Mouse (Mus musculus): ENCODE measurements around the gene Trir. TPM values are rescaled to one million over a fixed set of nuclear protein-coding genes. Genes with fewer than 3 reads are reported as not detected.

Gene Trir
- total RNA-seq (2021), result 10 to 100 TPM; 94.0 to 98.0 TPM
- long read RNA-seq, experiment 1, transcript Trir-201 (3 exons, 902 nt), result major isoform, 46 of 60 reads
- long read RNA-seq, experiment 1, partial matches to known transcripts, result 4 of 60 reads
- long read RNA-seq, experiment 1, other reads (novel, unspliced or antisense), result 10 of 60 reads
- long read RNA-seq, experiment 2, transcript Trir-201 (3 exons, 902 nt), result major isoform, 37 of 45 reads
- long read RNA-seq, experiment 2, partial matches to known transcripts, result 2 of 45 reads
- long read RNA-seq, experiment 2, other reads (novel, unspliced or antisense), result 6 of 45 reads

DNA sequence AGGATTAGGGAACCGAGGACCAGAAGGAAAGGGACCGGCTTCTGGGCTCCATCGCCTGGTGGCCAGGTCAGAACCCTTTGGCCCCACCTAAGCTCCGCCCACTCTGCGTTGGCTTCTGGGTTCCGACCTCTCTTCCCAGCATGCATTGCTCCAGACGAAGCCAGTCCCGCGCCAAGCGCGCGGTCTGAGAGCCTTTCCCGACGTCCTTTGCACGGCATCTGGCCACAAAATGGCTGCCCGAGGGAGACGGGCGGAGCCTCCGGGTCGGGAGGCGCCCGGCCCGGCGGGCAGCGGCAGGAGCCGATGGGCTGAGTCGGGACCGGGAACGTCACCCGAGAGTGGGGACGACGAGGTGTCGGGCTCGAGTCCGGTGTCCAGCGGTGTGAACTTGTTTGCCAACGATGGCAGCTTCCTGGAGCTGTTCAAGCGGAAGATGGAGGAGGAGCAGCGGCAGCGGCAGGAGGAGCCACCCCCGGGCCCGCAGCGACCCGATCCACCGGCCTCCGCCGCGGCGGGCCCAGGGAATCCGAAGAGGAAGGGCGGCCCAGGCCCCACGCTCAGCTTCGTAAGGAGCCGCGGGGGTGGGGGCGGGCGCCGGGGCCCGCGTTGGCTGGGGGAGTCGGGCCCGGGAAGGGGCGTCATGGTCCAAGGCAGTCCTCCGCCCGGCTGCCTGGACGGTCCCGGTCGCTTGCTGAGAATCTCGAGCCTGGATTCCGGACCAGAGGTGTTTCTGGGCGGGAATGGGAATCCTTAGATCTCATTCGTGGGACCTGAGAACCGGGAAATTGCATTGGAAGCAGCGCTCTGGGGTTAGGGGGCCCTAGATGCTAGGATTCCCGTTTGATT is at the start of gene Trir:
TSS of gene Trir (plus strand) at position 154 of the 846 bp plus-strand sequence.
- peak; percentile 96 for DNase-seq

DNA sequence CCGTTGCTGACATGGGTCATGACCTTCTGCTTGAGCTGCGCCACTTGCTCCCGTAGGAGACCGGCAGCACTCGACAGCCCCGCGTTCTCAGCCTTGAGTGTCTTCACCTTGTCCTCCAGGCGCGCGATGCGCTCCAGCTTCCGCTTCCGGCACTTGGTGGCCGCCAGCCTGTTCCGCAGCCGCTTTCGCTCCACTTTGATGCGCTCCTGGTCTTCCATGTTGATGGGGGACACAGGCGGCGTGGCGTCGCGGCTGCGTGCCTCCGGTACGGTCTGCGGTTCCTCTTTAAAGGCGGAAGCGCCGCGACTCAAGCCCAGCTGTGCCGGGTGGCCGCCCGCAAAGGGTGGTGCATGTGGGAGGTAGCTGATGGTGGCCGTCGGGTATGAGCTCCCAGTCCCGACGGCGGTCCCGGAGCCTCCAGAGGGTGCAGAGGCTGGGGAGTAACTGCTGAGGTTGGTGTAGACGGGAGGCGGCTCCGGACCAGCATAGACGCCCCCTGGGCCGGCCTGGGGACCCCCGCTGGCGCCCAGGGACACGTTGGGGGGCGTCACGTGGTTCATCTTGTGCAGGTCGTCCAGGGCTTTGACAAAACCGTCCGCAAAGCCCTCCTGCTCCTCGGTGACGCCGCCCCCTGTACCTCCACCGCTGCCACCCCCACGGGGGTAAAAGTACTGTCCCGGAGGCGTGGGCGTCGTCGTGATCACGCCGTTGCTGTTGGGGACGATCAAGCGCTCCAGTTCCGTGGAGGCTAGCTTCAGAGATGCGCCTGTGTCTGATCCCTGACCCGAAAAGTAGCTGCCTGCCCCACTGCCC is 49.0 kb upstream of the Trir start:
- DNase-seq, result peak; percentile 69

DNA sequence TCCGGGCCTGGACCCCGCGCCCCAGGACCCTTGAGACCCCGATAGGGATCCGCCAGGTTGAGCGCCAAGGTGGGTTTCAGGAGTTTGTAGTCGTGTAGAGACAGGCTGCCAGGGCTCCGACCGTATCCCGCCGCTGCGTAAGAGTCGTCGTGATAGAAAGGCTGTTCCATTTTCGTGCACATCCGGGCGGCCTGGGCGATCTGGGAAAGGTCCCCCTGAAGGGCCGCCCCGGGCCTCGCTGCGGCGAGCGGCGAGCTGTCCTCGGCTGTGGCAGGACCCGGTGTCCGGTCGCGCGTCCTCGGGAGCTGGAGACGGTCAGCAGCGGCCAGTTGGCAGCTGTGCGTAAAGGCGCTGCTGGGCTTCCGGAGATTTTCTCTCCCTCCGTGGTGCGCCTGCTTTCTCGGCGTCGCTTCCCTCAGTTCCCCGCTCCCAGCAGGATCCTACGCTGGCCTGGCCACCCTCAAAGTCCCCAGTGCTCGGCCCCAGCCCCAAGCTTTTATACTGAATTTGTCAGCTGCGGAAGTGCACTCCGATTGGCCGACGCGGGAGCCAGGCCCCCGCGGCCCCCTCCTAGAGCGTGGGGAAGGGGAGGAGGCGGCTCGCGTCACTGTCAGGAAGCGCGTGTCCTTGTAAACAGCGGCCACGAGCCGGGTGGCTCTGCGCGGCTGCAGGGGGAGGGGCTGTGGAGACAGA is 48.2 kb upstream of the Trir start, which contains the start of gene Junb:
TSS of gene Junb (minus strand) at position 471 of the 693 bp plus-strand sequence.
- peak; percentile 90 for DNase-seq

DNA sequence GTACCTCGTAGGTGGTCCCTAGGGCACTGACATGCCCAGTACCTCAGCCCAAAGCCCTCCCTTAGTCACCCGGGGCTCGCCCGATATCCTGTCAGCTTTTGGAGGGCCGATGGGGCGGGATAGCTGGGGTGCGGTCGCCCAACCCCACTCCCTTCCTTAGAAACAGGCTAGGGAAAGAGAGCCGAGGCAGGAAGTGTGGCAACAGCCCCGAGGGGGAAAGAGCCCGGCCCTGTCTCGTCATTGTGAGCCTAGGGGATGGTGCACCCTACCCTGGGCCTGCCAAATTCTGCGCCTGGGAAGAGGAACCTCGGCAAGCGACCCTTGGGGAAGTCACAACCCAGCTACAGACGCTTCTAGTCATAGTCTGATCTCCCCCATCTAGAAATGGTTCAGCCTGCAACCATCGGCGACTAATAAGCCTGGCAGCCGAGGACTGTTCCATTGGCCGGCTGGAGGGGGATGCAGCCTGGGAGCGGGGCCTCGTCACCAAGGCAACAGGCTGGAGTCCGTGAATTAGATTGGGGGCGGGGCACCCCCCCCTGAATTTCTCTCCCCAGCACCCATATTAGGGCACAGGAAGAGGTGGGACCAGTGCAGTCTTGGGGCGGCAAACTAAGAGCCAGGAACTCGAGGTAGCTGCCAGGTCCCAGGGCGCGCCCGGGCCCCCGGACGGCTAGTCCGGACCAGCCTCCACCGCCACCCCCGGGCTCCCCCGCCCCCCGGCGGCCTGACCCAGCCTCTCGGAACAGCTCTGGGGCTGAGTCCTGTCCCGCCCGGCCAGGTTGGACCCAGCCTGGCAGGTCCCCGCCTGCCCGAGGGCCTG is 46.8 kb upstream of the Trir start:
- peak; percentile 80 for DNase-seq

DNA sequence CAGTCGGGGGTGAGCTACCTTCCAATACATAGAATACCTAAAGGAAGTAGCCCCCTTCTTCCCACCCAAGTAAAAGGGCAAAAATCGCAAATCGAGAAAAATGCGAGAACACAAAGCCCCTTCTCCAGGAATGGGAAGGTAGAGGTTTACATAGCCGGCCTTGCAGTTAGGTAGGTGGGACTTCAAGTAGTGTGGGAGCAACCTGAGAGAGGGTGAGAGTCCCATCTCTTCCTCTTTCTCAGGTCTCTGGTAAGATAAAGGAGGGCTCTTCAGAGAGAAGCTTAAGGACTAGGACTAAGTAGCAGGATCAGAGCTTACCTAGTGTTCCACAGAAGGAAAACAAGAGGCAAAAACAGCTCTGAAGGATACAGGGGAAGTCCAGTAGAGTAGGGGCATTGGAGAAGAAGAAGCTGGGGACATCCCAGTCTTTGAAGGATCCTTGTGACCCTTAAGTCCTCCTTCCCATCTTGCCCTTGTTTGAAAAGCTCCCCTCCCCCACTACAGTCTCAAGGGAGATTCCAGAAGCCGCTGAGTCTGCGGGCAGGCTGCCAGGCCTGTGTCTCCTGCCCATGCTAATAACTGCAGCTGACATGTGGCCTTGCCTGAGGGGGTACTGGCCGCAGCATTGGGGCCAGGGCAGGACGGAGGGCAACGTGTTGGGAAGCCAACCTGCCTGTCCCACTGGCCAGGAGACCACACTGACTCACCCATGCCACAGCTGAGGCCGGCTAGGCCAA is 45.8 kb upstream of the Trir start:
- DNase-seq, result peak; percentile 69

DNA sequence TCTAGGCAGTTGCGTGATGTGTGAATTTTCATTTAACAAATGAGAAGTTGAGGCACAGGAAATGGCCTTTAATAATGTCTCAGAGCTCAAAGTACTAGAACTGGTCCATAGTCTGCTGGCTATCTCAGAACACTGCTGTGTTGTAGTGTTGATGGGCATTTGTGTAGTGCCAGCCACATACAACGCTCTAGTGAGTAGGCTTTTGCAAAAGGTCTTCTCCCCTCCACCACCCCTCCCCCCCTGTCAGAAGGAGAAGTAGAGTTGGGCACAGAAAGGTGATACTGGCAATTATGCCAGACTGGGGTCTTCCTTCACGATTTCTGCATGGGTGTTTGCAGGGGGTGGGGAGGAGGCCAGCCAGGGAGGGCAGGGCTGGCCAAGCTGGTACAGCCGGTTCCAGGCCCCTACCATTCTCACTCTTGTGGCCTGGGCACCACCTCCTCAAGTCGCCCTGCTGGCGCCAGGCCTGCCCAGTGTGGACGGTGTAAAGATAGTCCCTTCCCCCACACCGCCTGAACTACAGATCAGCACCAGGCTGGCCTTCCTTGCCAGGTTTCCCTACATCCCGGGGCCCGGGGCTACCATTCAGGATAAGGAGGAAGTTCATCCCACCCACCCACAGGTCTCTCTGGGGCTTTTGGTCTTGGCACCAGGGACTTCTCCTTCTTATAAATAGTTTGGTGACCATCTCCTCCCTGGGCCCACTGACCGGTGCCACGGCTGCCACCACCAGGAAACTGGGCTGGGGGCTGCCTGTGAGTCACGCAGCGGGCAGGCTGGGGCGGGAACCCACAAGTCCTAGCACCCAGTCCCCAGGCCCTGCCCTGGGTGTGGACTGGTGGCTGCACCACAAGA is 44.8 kb upstream of the Trir start:
- DNase-seq, result no peak

DNA sequence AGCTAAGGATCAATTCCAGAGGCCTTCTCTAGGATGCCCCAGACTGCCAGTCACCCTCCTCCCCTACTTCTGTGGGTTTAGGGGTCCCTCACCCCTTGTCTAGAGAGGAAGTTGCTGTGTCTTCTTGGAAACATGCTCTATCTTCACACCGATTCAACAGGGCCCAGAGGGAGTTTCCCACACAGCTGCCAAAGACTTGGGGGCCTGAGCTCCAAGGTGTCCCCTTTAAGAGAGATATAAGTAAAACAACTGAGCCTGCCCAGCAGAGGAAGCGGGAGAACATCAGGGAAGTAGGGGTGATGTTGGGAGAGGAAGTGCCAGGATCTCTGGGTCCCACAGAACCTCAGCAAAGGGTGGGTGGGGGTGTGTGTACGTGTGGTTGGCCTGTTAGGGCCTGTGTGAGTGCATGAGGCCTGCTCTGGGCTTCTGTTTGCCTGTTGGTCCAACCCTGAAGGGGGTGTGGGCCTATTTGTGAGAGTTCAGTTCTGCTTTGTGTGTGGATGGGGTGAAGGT is 44.1 kb upstream of the Trir start:
- no peak for DNase-seq

DNA sequence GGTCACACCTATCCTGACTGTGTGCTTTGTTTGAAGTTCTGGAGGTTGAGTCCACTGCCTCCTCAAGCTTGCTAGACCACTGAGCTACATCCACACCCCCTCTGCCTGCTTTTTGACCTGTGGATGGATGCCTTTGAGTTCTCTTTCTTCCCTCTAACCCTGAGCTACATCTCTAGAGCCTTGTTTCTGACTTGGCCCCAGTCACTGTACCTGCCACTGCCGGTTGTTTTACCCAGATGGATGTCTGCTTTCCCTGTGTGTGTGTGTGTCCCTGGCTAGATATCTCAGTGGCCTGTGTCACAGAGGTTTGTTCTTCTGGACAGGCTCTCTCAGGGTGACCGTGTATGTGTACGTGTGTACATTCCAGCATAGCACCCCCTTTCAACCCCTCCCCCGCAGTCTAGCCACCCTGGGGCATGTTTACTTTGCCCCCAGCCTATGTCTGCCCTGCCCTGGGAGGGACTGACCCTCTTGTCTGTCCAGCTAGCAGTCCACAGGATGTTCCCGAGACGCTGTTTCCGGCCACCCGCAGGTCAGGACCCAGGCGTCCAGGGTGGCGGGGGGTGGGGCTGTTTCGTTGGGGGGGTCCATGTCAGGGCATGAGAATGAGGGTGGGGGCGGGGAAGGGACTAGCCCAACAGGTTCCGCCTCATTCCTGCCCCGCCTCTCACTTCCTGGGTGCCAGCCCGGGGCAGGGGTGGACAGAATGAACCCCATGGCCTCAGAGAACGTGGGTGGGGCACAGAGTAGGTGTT is 42.2 kb upstream of the Trir start:
- DNase-seq, result no peak

DNA sequence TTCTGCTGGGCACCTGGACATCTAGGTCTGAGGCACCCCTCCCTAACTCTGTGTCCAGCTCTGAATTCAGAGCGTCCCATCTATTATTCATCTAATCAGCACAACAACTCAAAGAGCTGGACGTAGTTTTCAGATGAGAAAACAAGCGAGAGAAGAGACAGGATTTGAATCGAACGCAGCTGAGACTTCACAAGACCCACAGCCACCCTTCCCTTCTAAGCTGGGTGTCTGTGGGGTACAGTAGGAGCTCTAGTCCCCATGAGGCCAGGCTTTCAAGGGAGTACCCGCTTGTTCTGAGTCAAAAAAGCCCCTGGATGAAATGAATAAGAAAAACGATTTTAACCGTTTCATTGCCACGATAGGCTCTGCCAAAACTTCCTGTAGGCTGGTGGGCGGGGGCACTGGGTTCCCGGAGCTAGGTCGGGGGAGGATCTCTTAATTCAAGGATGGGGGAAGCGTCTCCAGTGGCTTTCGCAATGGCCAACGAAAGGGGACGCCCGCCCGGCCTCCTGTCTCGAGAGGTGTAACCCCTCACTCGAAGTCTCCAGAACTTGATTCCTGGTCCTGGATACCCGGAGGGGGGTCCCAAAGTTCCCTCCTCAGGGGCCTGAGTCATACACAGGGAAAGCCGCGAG is 41.5 kb upstream of the Trir start:
- no peak for DNase-seq

DNA sequence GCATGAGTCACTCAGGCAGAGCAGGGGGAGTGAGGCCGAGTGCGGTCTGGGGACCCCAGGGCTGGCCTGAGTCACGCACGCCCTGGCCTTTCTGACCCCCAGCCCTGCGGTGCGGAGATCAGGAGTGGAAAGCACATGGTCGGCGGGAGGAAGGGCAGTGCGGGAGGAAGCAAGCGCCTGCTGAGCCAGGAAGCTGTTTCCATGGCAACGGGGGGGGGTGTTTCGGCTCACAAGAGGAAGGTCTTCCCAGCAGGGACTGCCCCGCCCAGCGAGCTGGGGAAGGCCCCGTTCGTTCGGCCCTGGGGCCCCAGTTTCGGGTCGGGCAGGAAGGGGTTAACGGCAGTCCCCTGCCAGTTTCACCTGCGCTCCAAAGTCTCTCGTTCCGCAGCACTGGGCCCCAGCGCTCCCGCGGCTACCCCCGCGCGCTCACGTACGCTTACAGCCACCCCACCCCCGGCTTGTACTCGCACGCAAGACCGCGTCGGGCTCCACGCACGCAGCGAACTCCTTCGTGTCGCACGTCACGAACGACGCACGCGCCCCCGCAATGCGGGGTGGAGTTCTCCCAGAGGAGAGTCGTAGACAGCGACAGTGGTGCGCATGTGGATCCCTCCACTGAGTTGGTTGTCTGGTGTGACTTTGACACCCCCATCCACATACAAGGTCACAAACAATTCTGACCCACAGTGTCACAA is 40.8 kb upstream of the Trir start:
- peak; percentile 77 for DNase-seq

DNA sequence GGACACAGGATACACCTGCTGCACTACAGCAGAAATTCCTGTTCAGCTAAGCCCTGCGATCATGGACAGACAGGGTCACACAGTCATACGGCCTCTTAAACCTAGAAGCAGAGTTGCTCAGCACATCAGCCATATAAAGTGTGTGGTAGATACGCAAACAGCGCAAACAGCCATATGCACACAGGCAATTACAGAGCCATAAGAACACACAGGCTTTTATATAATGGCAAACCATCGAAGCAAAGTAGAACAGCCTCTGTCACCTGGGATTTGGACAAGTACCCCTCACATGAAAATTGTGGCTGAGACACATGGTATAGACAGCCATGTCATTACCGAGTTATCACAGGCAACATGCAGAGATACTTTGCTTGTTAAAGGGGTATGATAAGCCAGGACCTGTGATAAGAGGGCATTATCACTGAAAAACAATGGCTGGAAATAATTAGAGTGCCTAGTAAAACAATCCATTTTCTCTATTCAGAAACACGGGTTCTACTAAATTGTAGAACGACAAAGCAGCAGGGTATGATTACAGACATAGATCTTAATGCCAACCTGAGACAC is 40.2 kb upstream of the Trir start:
- no peak for DNase-seq

DNA sequence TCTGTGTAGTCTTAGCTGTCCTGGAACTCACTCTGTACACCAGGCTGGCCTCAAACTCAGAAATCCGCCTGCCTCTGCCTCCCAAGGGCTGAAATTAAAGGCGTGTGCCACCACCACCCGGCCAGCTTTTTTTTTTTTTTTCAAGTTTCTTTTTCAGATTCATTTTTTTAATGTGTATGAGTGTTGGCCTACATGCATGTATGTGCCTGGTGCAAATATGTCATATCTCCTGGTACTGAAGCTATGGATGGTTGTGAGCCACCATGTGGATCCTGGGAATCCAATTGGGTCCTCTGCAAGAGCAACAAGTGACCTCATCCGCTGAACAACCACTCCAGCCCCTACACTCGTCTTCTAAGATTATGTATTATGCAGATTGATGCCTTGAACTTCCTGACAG is 39.2 kb upstream of the Trir start:
- no peak for DNase-seq

DNA sequence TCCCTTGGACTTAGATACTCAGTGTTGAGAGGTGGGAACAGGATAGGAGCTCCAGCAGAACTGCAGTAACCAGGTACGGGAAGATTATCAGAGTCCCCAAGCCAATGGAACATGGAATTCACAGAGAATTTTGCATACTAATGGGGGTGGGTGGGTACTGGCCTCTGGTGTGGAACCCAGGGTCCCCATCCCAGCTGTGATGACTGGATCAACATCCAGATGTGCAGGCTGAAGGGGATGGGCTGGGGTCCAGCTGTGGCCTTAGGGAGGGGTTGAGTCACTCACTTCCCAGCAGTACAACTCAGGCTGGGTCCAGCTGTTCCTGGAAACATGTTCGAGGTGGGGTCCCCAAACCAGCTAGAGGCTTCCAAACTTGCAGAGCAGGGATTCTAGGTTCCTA is 38.7 kb upstream of the Trir start:
- no peak for DNase-seq

DNA sequence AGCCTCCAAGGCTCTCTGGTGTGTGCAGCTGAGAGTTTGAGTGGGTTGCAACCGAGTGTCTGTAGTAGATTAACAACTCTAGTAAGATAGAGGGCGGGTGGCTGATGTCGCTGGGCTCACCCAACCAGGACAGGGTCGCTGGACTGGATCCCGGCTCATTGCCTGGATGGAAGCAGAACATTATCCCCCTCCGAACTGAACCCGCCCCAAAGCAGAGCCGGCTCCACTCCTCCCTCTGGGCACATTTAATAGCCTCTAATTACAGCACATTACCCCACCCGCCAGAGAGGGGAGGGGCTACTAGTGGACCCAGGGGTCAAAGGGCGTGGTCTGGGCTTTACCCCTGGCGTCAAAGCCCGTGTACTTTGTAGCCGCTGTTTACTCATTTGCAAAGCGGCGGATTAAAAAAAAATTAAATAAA is 37.3 kb upstream of the Trir start:
- peak; percentile 33 for DNase-seq

DNA sequence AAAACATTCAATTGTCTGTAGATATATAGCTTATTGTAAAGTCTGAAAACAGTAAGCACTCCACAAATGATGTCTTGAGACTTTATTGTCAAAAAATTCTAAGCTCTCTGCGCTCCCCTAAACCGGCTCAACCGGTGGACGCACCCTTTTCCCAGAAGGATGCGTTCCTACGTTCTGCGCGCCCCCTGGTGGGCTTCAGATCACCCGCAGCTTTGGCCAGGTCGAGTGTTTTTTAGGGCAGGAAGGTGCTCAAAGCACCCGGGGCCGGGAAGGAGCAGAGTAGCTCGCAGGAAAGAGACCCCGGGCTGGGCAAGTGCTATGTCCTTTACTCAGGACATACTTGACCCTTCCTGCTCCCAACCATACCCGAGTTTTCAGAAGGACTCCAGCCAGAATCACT is 36.8 kb upstream of the Trir start:
- DNase-seq, result peak; percentile 95

DNA sequence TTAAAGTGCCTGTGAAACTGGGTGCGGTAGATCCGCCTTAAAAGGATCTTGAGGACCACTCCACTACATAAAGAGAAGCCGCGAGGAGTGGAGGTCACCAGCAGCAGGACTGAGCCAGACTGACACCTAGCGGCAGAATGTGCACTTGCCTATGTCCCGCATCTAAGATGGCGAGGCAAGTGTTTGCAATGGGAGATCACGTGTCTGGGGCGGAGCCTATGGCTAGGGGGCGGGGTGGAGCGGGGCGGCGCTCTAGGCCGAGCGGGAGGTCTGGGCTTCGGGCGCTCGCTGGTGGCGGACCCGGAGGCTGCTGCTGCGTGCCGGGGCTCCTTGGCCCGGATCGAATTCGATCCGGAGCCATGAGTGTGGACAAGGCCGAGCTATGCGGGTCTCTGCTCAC is 36.3 kb upstream of the Trir start, which contains the start of gene Hook2:
TSS of gene Hook2 (plus strand) at position 255 of the 400 bp plus-strand sequence.
- peak; percentile 95 for DNase-seq

DNA sequence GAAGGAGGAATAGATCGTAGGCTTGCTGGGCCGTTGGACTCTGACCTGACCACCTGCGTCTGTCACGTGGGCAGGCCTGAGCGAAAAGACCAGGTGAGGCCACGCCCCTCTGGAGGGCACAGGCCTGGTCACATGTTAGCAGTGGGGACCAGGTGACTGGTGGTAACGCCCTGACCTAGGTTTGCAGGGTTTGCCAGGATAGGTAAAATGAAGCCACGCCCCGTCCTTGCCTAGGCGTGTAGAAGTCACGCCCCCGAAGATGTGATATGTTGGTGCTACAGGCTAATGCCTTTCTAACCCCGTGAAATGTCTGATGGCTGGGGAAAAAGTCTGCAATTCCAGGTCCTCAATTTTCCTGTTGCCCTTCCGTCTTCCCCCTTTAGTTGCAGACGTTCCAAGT is 35.8 kb upstream of the Trir start:
- no peak for DNase-seq
